Comparison of ENCODE assay signal across 9 mouse cellular contexts in the genomic region with DNA sequence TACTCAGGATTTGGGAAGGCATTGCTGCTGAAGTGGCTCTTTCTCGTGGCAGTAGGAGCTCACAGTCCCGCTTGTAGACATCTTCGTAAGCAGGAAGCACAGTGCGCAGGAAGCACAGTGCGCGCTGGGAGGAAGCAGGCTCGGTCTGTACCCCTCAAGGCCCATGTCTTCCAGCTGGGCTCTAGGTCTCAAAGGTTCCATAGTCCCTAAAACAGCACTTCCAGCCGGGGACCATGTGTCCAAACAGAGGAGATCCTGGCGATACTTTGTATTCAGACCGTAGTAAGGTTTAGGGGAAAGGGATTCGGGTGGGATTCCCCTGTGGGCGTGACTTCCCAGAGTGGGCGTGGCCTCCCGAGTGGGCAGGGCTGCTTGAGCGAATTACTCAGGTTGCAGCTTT. TPM values are rescaled to one million over a fixed set of nuclear protein-coding genes. Genes with fewer than 3 reads are reported as not detected.
A peak's percentile ranks its signal among the peaks of the same experiment; 100 is the strongest.
DNase-seq lines count a peak whose midpoint lies in the region; ATAC-seq lines count a peak whose summit lies in the region.
"Had no signal": no experiment of that assay in that cellular context is flagged by ENCODE, and none has a peak within 500 bp of the region (broad histone marks: within the 10 kb centered on the region; RNA-seq: fewer than 3 reads in every experiment).

No protein-coding gene starts in this region.

- no peak for ATAC-seq in heart, embryonic 16.5 days (replicated peaks; ENCODE audit: extremely low read depth, insufficient read depth, low FRiP score)
- ATAC-seq in midbrain, embryonic 12.5 days (ENCODE audit: low FRiP score, low read depth), result no peak
- ATAC-seq: Patski had no signal

- no peaks in the 10 kb centered on the region; the same call in 1 of the 2 replicates for H3K9me3 ChIP-seq in heart, embryonic 16.5 days (replicated peaks; ENCODE audit: control insufficient read depth, low read length)
- no peaks in the 10 kb centered on the region for H3K9me3 ChIP-seq in limb, embryonic 10.5 days (replicated peaks)
- 0 out of 2 replicates have a peak, but pooled peaks cover under 1% of the 10 kb centered on the region for H3K9me3 ChIP-seq in midbrain, embryonic 12.5 days

- H3K4me1 ChIP-seq in heart, embryonic 16.5 days (ENCODE audit: control insufficient read depth, insufficient read depth, low read length), result peaks cover 4% of the 10 kb centered on the region
- H3K4me1 ChIP-seq in limb, embryonic 10.5 days, result peaks cover 31% of the 10 kb centered on the region
- peaks cover 24% of the 10 kb centered on the region; the same call in 1 of the 2 replicates for H3K4me1 ChIP-seq in midbrain, embryonic 12.5 days

- 38% methylated on average over 15 of the region's 15 CpGs for WGBS in heart, embryonic 16.5 days
- 43% methylated on average over 15 of the region's 15 CpGs for WGBS in limb, embryonic 10.5 days
- 45% methylated on average over 15 of the region's 15 CpGs for WGBS in midbrain, embryonic 12.5 days

- no peaks in the 10 kb centered on the region for H3K36me3 ChIP-seq in heart, embryonic 16.5 days (ENCODE audit: control insufficient read depth, insufficient read depth)
- no peaks in the 10 kb centered on the region for H3K36me3 ChIP-seq in limb, embryonic 10.5 days
- no peaks in the 10 kb centered on the region for H3K36me3 ChIP-seq in midbrain, embryonic 12.5 days

- H3K9ac ChIP-seq in heart, embryonic 16.5 days (ENCODE audit: low read length), result peak overlapping the region; percentile 42
- no peak overlapping the region; the same call in 1 of the 2 replicates for H3K9ac ChIP-seq in midbrain, embryonic 12.5 days (replicated peaks)

- intact Hi-C loops in heart, postnatal 25 days (cut with DNase I), result loop anchor here (5.0 to 10.0 kb wide), 3 partner anchors 33 to 290 kb away; partner anchors contain the start of gene Mgat5b

- H3K27ac ChIP-seq in heart, embryonic 16.5 days (ENCODE audit: low read length), result peak overlapping the region; percentile 62
- H3K27ac ChIP-seq in limb, embryonic 10.5 days, result peak overlapping the region; percentile 42
- no peak overlapping the region for H3K27ac ChIP-seq in midbrain, embryonic 12.5 days (replicated peaks)

- H3K4me3 ChIP-seq in heart, embryonic 16.5 days (ENCODE audit: low read length), result peak overlapping the region; percentile 44
- peak overlapping the region; percentile 37 for H3K4me3 ChIP-seq in limb, embryonic 10.5 days
- H3K4me3 ChIP-seq in midbrain, embryonic 12.5 days, result peak overlapping the region; percentile 17

- H3K4me2 ChIP-seq in heart, embryonic 16.5 days (ENCODE audit: low read depth, low read length), result peak overlapping the region; percentile 63
- H3K4me2 ChIP-seq in midbrain, embryonic 12.5 days (replicated peaks), result peak overlapping the region; percentile 44

- DNase-seq in heart, adult 11 months, result peak; percentile 94
- DNase-seq in heart, postnatal 25 days (ENCODE audit: low spot score), result no peak
- DNase-seq in embryo, embryonic 10.5 days (ENCODE audit: low spot score), result peak; percentile 33
- DNase-seq in limb, embryonic 10.5 days (ENCODE audit: low spot score), result peak; percentile 50
- peak; percentile 63 to 71 for DNase-seq in thymus, postnatal 36 days
- no peak for DNase-seq in layer of hippocampus, postnatal 36 days

- H3K27me3 ChIP-seq in heart, embryonic 16.5 days (ENCODE audit: control insufficient read depth, insufficient read depth, low read length), result peaks cover 4% of the 10 kb centered on the region; the same call in 1 of the 2 replicates
- no peaks in the 10 kb centered on the region for H3K27me3 ChIP-seq in limb, embryonic 10.5 days (ENCODE audit: low read depth, poor library complexity, severe bottlenecking)
- H3K27me3 ChIP-seq in midbrain, embryonic 12.5 days, result 0 out of 2 replicates have a peak, but pooled peaks cover 8% of the 10 kb centered on the region
- H3K27me3 ChIP-seq: Patski had no signal

RNA-seq across cellular contexts. Expression of gene Sept9, which starts 24.5 kb away (rescaled TPM):
- total RNA-seq in heart, postnatal 25 days (2021), result 10 to 100 TPM; 32.2 to 35.2 TPM
- polyA plus RNA-seq in heart, embryonic 16.5 days (2015; fragmentation: Nextera tagmentation; extraction: Ambion mirVana), result 64.3 and 71.0 TPM in 2 replicates
- 265 and 282 TPM in 2 replicates for polyA plus RNA-seq in limb, embryonic 10.5 days (2016; fragmentation: Nextera tagmentation; extraction: Ambion mirVana)
- polyA plus RNA-seq in midbrain, embryonic 12.5 days (2016; fragmentation: Nextera tagmentation; extraction: Ambion mirVana), result 162 and 176 TPM in 2 replicates
- total RNA-seq in layer of hippocampus, postnatal 36 days (2021), result 100 to 1,000 TPM; 106 to 110 TPM

RNA-seq across cellular contexts. Expression of gene Sec14l1, which starts 60.0 kb away (rescaled TPM):
- total RNA-seq in heart, postnatal 25 days (2021), result 10 to 100 TPM; 71.7 to 74.1 TPM
- polyA plus RNA-seq in heart, embryonic 16.5 days (2015; fragmentation: Nextera tagmentation; extraction: Ambion mirVana), result 51.0 and 54.9 TPM in 2 replicates
- 40.1 and 47.8 TPM in 2 replicates for polyA plus RNA-seq in limb, embryonic 10.5 days (2016; fragmentation: Nextera tagmentation; extraction: Ambion mirVana)
- polyA plus RNA-seq in midbrain, embryonic 12.5 days (2016; fragmentation: Nextera tagmentation; extraction: Ambion mirVana), result 63.7 and 68.9 TPM in 2 replicates
- 100 to 1,000 TPM; 227 to 241 TPM for total RNA-seq in layer of hippocampus, postnatal 36 days (2021)

Comparison
In these comparisons a context has a peak if more than half of its experiments do, and no peak if none do; other contexts are left out.
1. DNase-seq: peak in heart, adult 11 months (single experiment), embryo, embryonic 10.5 days (single experiment), limb, embryonic 10.5 days (single experiment) and thymus, postnatal 36 days (2 of 2); none in heart, postnatal 25 days (single experiment) and layer of hippocampus, postnatal 36 days (0 of 2).
2. Peak in every context shown above with its lines, with median percentiles within 50 percentile points of each other: H3K4me3 ChIP-seq.